Mouse (Mus musculus): ENCODE data around the gene 6330403K07Rik. TPM values are rescaled to one million over a fixed set of nuclear protein-coding genes. Genes with fewer than 3 reads are reported as not detected.

Gene 6330403K07Rik
- polyA plus RNA-seq (2015; fragmentation: Nextera tagmentation; extraction: Ambion mirVana) = 662 and 678 TPM in 2 replicates

DNA sequence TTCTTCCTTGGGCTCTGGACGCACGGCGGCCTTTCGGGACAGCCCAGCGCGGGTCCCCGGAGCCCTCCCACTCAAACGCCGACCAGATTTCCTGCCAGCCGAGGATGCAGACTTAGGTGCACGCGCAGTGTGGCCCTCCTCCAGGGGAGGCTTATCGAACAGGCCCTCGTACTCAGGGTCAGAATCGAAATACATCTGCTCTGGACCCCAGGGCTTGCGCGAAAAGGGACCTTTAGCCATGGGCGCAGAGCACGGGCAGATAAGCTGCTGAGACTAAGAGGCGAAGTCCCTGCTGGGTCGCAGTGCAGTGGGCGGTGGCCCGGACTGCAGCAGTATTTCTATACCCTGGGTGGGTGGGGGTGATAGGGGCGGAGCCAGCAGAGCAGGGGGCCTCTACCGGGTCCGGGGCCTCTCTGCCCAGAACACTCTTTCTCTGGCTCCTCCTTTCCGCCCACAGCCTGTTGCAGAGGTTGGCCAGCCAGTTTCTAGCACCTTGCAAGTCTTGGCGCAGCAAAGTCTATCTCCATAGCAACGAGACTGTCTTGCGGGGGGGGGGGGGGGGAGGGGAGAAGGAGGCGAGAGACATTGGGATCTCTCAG is at the start of gene 6330403K07Rik:
6330403K07Rik (minus strand) TSS at position 351 of the 599 bp plus-strand sequence.
- no peaks in the 10 kb centered on the region for H3K36me3 ChIP-seq
- H3K9me3 ChIP-seq = no peaks in the 10 kb centered on the region
- H3K4me3 ChIP-seq = peak within 1 kb of the TSS; percentile 51
- H3K9ac ChIP-seq = peak within 1 kb of the TSS; percentile 73
- H3K4me2 ChIP-seq = peak within 1 kb of the TSS; percentile 80
- no peaks in the 10 kb centered on the region for H3K27me3 ChIP-seq
- ATAC-seq (ENCODE audit: low FRiP score, low read depth) = peak; percentile 97
- peaks cover 30% of the 10 kb centered on the region for H3K4me1 ChIP-seq (replicated peaks)
- H3K27ac ChIP-seq (replicated peaks) = peak within 1 kb of the TSS; percentile 96
- WGBS = 1% methylated on average over 29 of the region's 31 CpGs

DNA sequence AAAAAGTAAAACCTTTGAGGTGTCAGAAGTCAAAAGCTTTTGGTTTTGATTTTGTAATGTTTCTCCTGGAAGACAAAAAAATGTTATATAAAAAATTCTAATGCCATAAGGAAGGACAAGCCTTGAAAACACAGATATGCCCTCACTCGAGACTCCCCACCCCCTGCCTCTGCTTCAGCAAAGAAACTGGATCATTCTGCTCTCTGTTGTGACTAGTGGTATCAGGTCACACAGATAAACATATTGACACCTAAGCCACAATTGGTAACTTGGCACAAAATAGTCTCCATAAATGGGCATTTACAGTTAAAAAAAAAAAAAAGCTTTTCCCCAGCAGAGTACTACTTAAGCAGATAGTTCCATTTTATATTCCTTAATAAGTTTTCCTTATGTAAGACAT is 43.0 kb upstream of the 6330403K07Rik start:
- WGBS = 92% methylated on average over 1 of the region's 1 CpGs
- Histone ChIP-seq H3K9me3 (no peaks in the 10 kb centered on the region), H3K4me1 (replicated peaks) (no peaks in the 10 kb centered on the region), H3K4me3 (no peak overlapping the region), H3K9ac (no peak overlapping the region), H3K4me2 (no peak overlapping the region), H3K27me3 (no peaks in the 10 kb centered on the region), H3K27ac (replicated peaks) (no peak overlapping the region), H3K36me3 (no peaks in the 10 kb centered on the region)
- ATAC-seq (ENCODE audit: low FRiP score, low read depth) = no peak

- 3% methylated on average over 1 of the region's 1 CpGs for WGBS
- 0 out of 2 replicates have a peak, but pooled peaks have one; percentile 42 for ATAC-seq (ENCODE audit: low FRiP score, low read depth)
- no peak overlapping the region for H3K4me3 ChIP-seq
- no peak overlapping the region for H3K9ac ChIP-seq
- no peak overlapping the region for H3K27ac ChIP-seq (replicated peaks)
- no peaks in the 10 kb centered on the region for H3K36me3 ChIP-seq
- no peaks in the 10 kb centered on the region for H3K27me3 ChIP-seq
- H3K9me3 ChIP-seq = no peaks in the 10 kb centered on the region
- no peak overlapping the region for H3K4me2 ChIP-seq
- no peaks in the 10 kb centered on the region for H3K4me1 ChIP-seq (replicated peaks)
These were observed 19.2 kb upstream of the 6330403K07Rik start for GRCm38 (mm10) chr11:71052554-71052953.

DNA sequence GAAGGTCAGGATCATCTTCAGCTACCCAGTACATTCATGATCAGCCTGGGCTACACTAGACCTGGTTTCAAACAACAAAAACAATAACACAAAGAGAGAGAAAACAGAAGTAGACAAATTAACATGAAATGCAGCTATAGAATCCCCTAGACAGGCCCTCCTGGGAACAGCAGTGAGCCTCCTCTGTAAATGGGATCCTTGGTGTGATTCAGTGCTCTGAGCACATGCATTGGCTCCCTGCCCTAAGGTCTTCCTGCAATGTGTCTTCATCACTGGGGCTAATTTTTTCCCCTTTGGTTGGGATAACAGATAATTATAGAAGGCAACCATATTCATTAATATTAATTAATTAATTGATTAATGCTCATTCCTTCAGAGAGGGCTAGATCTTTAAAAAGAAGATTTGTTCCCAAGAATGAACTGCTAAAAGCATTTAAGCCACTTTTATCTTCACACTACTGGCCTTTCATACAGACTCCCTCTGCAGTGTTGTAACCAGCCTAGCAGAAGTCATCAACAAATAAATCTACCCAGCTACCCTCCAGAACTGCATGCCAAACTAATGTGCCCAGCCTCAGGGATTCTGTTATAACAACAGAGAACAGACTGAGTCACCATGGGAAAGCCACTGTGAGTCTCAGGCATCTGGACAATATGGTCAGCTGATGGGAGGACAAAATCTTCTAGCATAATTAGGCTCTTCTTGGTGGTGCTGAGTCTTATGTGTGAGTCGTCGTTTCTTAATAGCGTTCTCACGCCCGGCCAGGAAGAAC is 6.4 kb upstream of the 6330403K07Rik start:
- no peaks in the 10 kb centered on the region for H3K36me3 ChIP-seq
- H3K27ac ChIP-seq (replicated peaks) = no peak overlapping the region
- no peaks in the 10 kb centered on the region for H3K27me3 ChIP-seq
- 93% methylated on average over 5 of the region's 5 CpGs for WGBS
- no peaks in the 10 kb centered on the region for H3K9me3 ChIP-seq
- H3K4me1 ChIP-seq (replicated peaks) = no peaks in the 10 kb centered on the region
- no peak for ATAC-seq (ENCODE audit: low FRiP score, low read depth)
- no peak overlapping the region for H3K4me3 ChIP-seq
- H3K9ac ChIP-seq = no peak overlapping the region
- no peak overlapping the region for H3K4me2 ChIP-seq

GRCm38 (mm10) chr11:71032491-71033162 is 686 bp downstream of the 6330403K07Rik start:
- ATAC-seq (ENCODE audit: low FRiP score, low read depth) = peak; percentile 12
- H3K36me3 ChIP-seq = no peaks in the 10 kb centered on the region; the same call in 1 of the 2 replicates
- H3K9ac ChIP-seq = peak overlapping the region; percentile 73
- H3K27me3 ChIP-seq = no peaks in the 10 kb centered on the region
- H3K9me3 ChIP-seq = no peaks in the 10 kb centered on the region
- peaks cover 30% of the 10 kb centered on the region for H3K4me1 ChIP-seq (replicated peaks)
- 3% methylated on average over 26 of the region's 26 CpGs for WGBS
- peak overlapping the region; percentile 96 for H3K27ac ChIP-seq (replicated peaks)
- peak overlapping the region; percentile 51 for H3K4me3 ChIP-seq
- H3K4me2 ChIP-seq = peak overlapping the region; percentile 80

DNA sequence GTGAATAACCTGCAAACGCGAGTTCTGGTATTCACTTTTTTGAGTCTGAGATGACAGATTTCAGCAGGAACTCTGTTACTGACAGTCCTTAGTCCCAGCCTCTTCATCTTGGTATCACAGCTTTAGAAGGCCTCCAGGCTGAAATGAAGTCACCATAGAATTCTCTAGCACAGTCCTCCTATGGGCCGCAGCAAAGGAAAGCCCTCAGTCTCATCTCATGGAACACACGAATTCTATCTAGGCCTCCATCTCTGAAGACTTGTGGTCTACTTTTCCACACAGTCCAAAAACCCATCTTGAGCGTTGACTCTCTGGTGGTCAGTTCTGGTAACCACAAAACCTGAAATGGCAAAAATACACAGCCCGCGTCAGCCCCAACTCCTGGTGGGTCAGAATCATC is 1.2 kb downstream of the 6330403K07Rik start:
- ATAC-seq (ENCODE audit: low FRiP score, low read depth) = no peak
- Histone ChIP-seq H3K4me1 (replicated peaks) (peaks cover 30% of the 10 kb centered on the region), H3K9ac (peak overlapping the region; percentile 73), H3K36me3 (peaks cover 4% of the 10 kb centered on the region), H3K27ac (replicated peaks) (peak overlapping the region; percentile 96), H3K27me3 (no peaks in the 10 kb centered on the region), H3K4me2 (peak overlapping the region; percentile 80), H3K9me3 (no peaks in the 10 kb centered on the region), H3K4me3 (peak overlapping the region; percentile 51)
- WGBS = 46% methylated on average over 7 of the region's 7 CpGs

DNA sequence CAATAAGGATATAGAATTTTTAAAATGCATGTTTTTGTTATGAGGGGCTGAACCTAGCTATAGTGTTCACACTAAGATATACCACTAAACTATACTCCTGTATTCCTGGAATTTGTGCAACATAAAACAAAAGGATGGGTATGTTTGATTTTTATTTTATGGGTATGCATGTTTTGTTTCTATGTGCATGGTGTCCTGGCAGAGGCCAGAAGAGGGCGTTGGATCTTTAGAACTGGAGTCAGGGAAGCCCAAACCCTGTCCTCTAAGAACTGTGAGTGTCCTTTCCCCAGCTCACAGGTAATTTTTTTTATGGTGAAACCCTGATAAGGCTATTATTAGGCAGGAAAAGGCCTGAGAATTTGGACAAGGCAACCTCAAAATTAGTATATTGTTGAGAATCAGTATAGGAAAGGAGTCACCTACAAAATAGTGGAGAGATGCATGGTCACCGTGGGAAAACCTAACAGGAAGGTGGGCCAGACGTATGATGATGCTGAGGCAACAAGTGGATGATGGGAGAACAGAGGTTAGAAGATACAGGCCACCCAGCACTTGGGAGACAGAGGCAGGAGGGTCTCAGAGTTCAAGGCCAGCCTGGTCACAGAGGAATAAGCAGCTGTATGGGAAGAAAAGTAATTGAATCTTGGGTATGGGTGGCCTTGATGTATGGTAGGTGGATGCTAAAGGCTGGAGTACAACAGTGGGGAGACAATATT is 3.8 kb downstream of the 6330403K07Rik start:
- no peak overlapping the region for H3K9ac ChIP-seq
- no peak for ATAC-seq (ENCODE audit: low FRiP score, low read depth)
- peaks cover 30% of the 10 kb centered on the region for H3K4me1 ChIP-seq (replicated peaks)
- no peaks in the 10 kb centered on the region for H3K9me3 ChIP-seq
- H3K27ac ChIP-seq (replicated peaks) = no peak overlapping the region
- H3K36me3 ChIP-seq = peaks cover 27% of the 10 kb centered on the region
- H3K27me3 ChIP-seq = no peaks in the 10 kb centered on the region
- no peak overlapping the region for H3K4me2 ChIP-seq
- 72% methylated on average over 3 of the region's 3 CpGs for WGBS
- no peak overlapping the region for H3K4me3 ChIP-seq

DNA sequence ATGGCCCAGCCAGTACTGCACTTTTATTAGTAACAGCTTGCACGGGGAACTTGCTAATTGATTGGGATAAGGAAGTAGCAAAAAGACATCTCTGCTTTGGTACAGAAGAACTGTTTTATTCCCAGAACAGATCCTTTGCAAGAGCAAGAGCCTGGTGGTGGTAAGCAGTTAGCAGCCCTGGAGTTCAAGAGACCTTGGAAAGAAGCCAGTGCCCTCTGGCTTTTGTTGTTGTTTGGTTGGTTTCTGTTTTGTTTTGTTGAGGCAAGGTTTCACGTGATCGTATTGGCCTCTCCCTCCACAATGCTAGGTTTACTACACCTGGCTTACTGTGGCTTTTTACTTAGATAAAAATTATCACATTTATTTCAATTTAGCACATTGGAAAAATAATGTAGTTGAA is 5.0 kb downstream of the 6330403K07Rik start:
- no peaks in the 10 kb centered on the region for H3K9me3 ChIP-seq
- 73% methylated on average over 3 of the region's 3 CpGs for WGBS
- H3K36me3 ChIP-seq = peaks cover 27% of the 10 kb centered on the region

GRCm38 (mm10) chr11:71019201-71020068 is 13.9 kb downstream of the 6330403K07Rik start, which contains the start of the genes Mis12 and Derl2:
Mis12 (plus strand) TSS chr11:71019611.
Derl2 (minus strand) TSS chr11:71019841.
- no peaks in the 10 kb centered on the region for H3K27me3 ChIP-seq
- no peaks in the 10 kb centered on the region for H3K36me3 ChIP-seq
- peak within 1 kb of the TSS; percentile 79 for H3K4me2 ChIP-seq
- no peaks in the 10 kb centered on the region for H3K9me3 ChIP-seq
- peak within 1 kb of the TSS; percentile 90 for H3K9ac ChIP-seq
- peak within 1 kb of the TSS; percentile 88 for H3K27ac ChIP-seq (replicated peaks)
- peak; percentile 100 for ATAC-seq (ENCODE audit: low FRiP score, low read depth)
- peak within 1 kb of the TSS; percentile 90 for H3K4me3 ChIP-seq
- H3K4me1 ChIP-seq (replicated peaks) = peaks cover 52% of the 10 kb centered on the region
- under 1% methylated on average over 71 of the region's 71 CpGs for WGBS

More for the DNA sequence above, 5.0 kb downstream of the 6330403K07Rik start:
- no peak overlapping the region for H3K27ac ChIP-seq (replicated peaks)
- H3K9ac ChIP-seq = no peak overlapping the region
- no peak for ATAC-seq (ENCODE audit: low FRiP score, low read depth)
- no peaks in the 10 kb centered on the region for H3K27me3 ChIP-seq
- H3K4me1 ChIP-seq (replicated peaks) = peaks cover 20% of the 10 kb centered on the region
- H3K4me2 ChIP-seq = no peak overlapping the region
- no peak overlapping the region for H3K4me3 ChIP-seq

DNA sequence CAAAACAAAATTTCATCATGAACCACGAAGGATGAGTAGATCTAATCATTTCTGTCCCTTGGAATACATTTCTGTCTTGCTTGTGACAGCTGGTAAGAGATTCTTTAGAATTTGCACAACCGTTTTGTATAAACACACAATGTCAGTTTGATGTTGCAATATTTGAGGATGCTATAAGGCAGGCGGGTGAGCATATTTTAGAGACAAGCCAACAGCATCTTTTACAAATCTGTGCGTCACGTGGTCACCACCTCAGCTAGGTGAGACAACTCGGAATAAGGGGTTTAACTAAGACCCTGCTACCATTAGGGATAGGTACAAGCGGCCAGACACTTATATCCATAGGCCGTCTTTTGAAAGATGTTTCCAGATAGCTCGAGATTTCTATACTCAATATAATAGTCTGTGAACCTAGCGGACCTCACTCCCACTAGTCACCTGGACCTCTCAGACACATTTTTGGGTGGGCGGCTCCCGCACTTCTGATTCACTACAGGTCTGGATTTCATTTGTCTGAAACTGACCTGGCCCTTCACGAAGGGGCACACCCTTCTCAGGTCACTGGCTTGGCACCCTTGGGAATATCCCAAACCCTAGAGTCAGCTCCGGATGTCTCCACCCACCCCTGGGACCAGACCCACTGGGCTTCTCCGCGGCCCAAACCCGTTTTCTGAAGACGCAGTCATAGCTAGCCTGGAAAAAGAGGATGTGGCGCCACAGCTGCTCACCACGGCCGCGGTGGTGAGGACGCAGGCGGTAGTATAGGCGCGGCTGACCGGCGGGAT is 14.7 kb downstream of the 6330403K07Rik start:
- Histone ChIP-seq H3K27me3 (no peaks in the 10 kb centered on the region), H3K9ac (peak overlapping the region; percentile 90), H3K4me3 (peak overlapping the region; percentile 90), H3K4me1 (replicated peaks) (peaks cover 52% of the 10 kb centered on the region), H3K9me3 (no peaks in the 10 kb centered on the region), H3K4me2 (peak overlapping the region; percentile 70), H3K27ac (replicated peaks) (peak overlapping the region; percentile 86), H3K36me3 (no peaks in the 10 kb centered on the region)
- ATAC-seq (ENCODE audit: low FRiP score, low read depth) = peak; percentile 32; the same call in 1 of the 2 replicates
- 6% methylated on average over 28 of the region's 28 CpGs for whole genome bisulfite sequencing
